ENCODE assay signal across 16 mouse cellular contexts in the genomic region with DNA sequence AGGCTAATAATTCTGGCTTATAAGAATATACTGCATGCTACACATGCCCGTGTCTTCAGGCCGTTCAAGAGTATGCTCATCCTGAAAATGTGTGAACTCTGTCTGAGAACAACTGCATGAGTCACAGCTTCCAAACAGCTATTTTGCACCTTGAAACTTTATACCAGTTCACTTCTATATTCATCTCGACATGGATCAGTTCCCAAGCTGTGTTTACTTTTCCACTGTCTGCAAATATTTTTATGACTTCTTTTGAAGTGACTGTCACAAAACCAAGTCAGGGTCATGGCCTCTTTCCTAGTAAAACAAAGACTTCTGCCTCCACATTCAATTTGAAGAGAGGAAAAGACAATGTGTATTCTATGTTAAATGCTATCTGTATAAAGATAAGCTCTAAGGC.
"Had no signal": no experiment of that assay in that cellular context is flagged by ENCODE, and none has a peak within 500 bp of the region (broad histone marks: within the 10 kb centered on the region; RNA-seq: fewer than 3 reads in every experiment).

No protein-coding gene starts in this region.

- H3K9me3 ChIP-seq: limb, embryonic 13.5 days; liver, embryonic 13.5 days; megakaryocyte, embryonic 14.5 days; midbrain, embryonic 12.5 days; neural tube, embryonic 13.5 days had no signal

- H3K4me1 ChIP-seq: liver, embryonic 13.5 days had no signal

- H3K9ac ChIP-seq: limb, embryonic 13.5 days; liver, embryonic 13.5 days; midbrain, embryonic 12.5 days; neural tube, embryonic 13.5 days had no signal

- H3K27me3 ChIP-seq: limb, embryonic 13.5 days; liver, embryonic 13.5 days; megakaryocyte, embryonic 14.5 days; midbrain, embryonic 12.5 days; neural tube, embryonic 13.5 days had no signal

- ATAC-seq: intestine, postnatal 0 days; lung, postnatal 0 days; midbrain, embryonic 16.5 days had no signal

- H3K36me3 ChIP-seq: liver, embryonic 13.5 days; midbrain, embryonic 12.5 days; neural tube, embryonic 13.5 days had no signal

- H3K27ac ChIP-seq: limb, embryonic 13.5 days; liver, embryonic 13.5 days; midbrain, embryonic 12.5 days; neural tube, embryonic 13.5 days had no signal

- H3K4me2 ChIP-seq: limb, embryonic 13.5 days; liver, embryonic 13.5 days; midbrain, embryonic 12.5 days; neural tube, embryonic 13.5 days had no signal

- H3K4me3 ChIP-seq: limb, embryonic 13.5 days; liver, embryonic 13.5 days; megakaryocyte, embryonic 14.5 days; midbrain, embryonic 12.5 days; neural tube, embryonic 13.5 days had no signal

- DNase-seq: kidney, adult 9 months; kidney, postnatal 25 days; layer of hippocampus, adult 9-11 months; layer of hippocampus, postnatal 36 days; liver, embryonic 13.5 days; lung, adult 18-20 months; lung, postnatal 36 days; right cerebral cortex, postnatal 25 days; thymus, postnatal 36 days had no signal
